Mouse (Mus musculus): Measurements from ENCODE around the gene Macf1.

- TF ChIP-seq GATA1 (IDR thresholded peaks at IDR 0.05; ENCODE audit: borderline replicate concordance, low read length) (no peak), FLI1 (IDR thresholded peaks at IDR 0.05; ENCODE audit: low read length) (no peak)
These were observed 70.7 kb downstream of the Macf1 start for GRCm38 (mm10) chr4:123613309-123613947.

All from megakaryocyte, embryonic 14.5 days (primary cell).